Mouse (Mus musculus) heart, adult 8-10 months (tissue): ENCODE results near the gene Olfr12. TPM values are rescaled to one million over a fixed set of nuclear protein-coding genes. Genes with fewer than 3 reads are reported as not detected.

Experiments
- DNase-seq: peaks from one replicate; pipeline ENCODE4 v3.0.0; 2022; ENCODE audit warnings: low spot score
- total RNA-seq, 4 experiments: library from RNA; stranded (reverse); gene quantifications; 2 replicates each; pipeline ENCODE4 v1.2.4; 2022

The Olfr12 gene
- total RNA-seq = not detected

GRCm38 (mm10) chr1:92617488-92617887 lies at the start of gene Olfr12:
TSS of gene Olfr12 (plus strand) at chr1:92617788.
- no peak for DNase-seq

- DNase-seq = no peak
These were observed 46.6 kb upstream of the Olfr12 start, which contains the start of gene Olfr1413 for GRCm38 (mm10) chr1:92571022-92571421. TSS of gene Olfr1413 (plus strand) at chr1:92571322.

- DNase-seq = no peak
These were observed 32.1 kb upstream of the Olfr12 start, which contains the start of gene Olfr1412 for GRCm38 (mm10) chr1:92585479-92585878. TSS of gene Olfr1412 (plus strand) at chr1:92585779.

GRCm38 (mm10) chr1:92594111-92594510 lies 23.5 kb upstream of the Olfr12 start, which contains the start of gene Olfr1411:
TSS of gene Olfr1411 (plus strand) at chr1:92594411.
- no peak for DNase-seq

- DNase-seq = no peak
These were observed 21.6 kb upstream of the Olfr12 start for GRCm38 (mm10) chr1:92596019-92596418.

GRCm38 (mm10) chr1:92605482-92605881 lies 12.1 kb upstream of the Olfr12 start, which contains the start of gene Olfr1410:
TSS of gene Olfr1410 (plus strand) at chr1:92605782.
- DNase-seq = no peak

- DNase-seq = no peak
These were observed 9.9 kb upstream of the Olfr12 start for GRCm38 (mm10) chr1:92607711-92608110.

- peak; percentile 35 for DNase-seq
These were observed 6.6 kb upstream of the Olfr12 start for GRCm38 (mm10) chr1:92611008-92611407.

- no peak for DNase-seq
These were observed 4.4 kb upstream of the Olfr12 start for GRCm38 (mm10) chr1:92613175-92613574.

- DNase-seq = no peak
These were observed 3.1 kb upstream of the Olfr12 start for GRCm38 (mm10) chr1:92614516-92614915.

- no peak for DNase-seq
These were observed 1.5 kb upstream of the Olfr12 start for GRCm38 (mm10) chr1:92616046-92616445.

GRCm38 (mm10) chr1:92618360-92618759 lies 772 bp downstream of the Olfr12 start:
- DNase-seq = no peak

GRCm38 (mm10) chr1:92628227-92628626 lies 10.6 kb downstream of the Olfr12 start:
- DNase-seq = no peak

GRCm38 (mm10) chr1:92632196-92632595 lies 14.6 kb downstream of the Olfr12 start:
- DNase-seq = no peak

- no peak for DNase-seq
These were observed 15.4 kb downstream of the Olfr12 start for GRCm38 (mm10) chr1:92632948-92633347.

GRCm38 (mm10) chr1:92633726-92634125 lies 16.1 kb downstream of the Olfr12 start:
- DNase-seq = no peak

GRCm38 (mm10) chr1:92634569-92634968 lies 17.0 kb downstream of the Olfr12 start:
- no peak for DNase-seq

GRCm38 (mm10) chr1:92634976-92635599 lies 17.5 kb downstream of the Olfr12 start:
- no peak for DNase-seq

GRCm38 (mm10) chr1:92636015-92636414 lies 18.4 kb downstream of the Olfr12 start:
- no peak for DNase-seq

GRCm38 (mm10) chr1:92636676-92637075 lies 19.1 kb downstream of the Olfr12 start:
- no peak for DNase-seq

GRCm38 (mm10) chr1:92637501-92638172 lies 20.0 kb downstream of the Olfr12 start:
- no peak for DNase-seq

- DNase-seq = no peak
These were observed 20.6 kb downstream of the Olfr12 start for GRCm38 (mm10) chr1:92638181-92638580.

GRCm38 (mm10) chr1:92638736-92639135 lies 21.1 kb downstream of the Olfr12 start:
- no peak for DNase-seq
